Mouse (Mus musculus): Measurements from ENCODE around the gene Snx20.
"Not testable (repeated sequence)": the region's sequence is repeated elsewhere in the genome, so short reads cannot be mapped to it uniquely, and the experiment has no call there.

Gene Snx20

DNA sequence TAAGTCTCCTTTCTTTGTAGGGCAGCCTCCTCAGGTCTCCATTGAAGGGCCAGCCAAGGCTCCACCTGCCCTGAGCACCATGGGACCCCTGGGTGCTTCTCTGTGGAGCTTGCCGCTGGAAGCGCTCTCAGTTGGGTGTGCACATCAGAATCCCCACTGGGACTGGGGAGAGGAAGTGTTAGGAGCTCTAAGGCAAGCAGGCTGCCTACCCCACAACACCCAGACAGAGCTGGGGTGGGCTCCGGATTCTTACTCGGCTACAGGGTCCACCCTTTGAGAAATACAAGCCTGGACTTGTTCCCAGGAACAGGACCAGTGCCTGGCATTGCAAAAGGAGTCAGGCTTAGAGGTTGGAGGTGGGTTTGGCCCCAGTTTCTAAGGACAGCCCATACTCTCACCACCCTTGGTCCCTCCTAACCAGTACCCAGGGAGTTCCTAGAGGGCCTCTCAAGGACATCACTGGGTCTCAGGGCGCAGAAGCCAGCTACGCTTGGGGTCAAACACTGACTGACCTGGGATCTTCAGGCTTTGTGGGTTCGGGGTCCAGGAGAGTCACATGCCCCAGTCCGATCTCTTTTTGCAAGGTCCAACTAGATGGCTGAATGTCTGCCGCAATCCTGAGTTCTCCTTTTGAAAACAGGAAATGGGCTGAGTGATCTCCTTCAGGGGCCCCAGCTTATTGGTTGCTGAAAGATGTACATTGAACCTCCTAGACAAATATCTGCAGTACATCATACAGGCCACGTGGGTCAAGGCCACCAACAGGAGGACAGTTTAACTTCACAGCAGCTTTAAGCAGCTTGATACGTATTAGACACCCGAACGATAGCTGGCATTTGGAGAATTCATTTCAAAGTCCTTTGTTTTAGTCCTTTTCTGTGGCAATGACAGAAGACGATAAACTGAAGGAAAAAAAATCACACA is at the start of gene Snx20:
TSS of gene Snx20 (minus strand) at position 655 of the 924 bp plus-strand sequence.
- DNase-seq (ENCODE audit: low spot score): no peak

DNA sequence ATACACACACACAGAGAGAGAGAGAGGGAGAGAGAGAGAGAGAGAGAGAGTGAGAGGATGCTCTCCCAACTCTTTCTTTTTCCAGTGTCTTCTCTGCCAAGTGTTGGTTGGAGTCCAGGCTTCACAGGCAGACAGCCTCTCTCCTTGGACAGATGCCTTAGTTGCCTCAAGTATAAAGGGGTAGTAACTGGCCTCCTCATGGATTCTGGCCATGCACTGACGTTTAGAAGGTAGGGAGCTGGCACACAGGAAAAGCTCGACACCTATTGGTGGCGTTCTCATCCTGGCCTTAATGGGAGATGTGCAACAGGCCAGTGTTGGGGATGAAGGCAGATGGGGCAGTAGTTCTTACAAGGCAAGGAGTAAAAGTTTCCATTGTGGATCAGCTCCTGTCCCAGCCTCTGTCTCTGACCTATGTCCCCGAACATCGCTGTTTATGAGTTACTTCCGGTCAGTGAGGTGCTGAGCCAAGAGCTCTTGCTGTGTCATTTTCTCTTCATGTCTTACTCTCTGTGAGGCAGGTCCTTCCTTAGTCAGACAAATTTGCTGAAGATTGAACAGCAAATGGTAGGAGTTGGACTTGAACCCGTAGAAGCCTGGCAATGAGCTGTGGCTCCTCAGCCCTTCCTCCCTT is 47.8 kb upstream of the Snx20 start:
- DNase-seq (ENCODE audit: low spot score): no peak

DNA sequence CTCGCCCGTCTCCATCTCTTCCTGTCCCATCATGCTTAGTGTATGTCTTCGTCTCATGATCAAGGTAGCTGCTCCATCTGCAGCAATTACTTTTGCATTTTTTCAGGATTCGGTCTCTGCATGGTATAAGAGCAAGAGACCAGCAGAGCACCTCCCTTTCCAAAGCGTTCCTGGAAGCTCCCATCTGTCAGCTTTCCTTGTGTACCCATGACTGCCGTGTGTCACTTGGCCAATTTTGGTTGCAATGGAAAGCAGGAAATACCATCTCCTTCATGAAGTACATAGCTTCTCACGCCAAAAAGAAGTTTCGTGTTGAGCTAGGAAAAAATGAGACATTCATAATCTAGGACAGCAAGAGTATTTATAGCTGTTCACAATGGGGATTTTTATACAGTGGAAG is 45.1 kb upstream of the Snx20 start:
- no peak for DNase-seq (ENCODE audit: low spot score)

DNA sequence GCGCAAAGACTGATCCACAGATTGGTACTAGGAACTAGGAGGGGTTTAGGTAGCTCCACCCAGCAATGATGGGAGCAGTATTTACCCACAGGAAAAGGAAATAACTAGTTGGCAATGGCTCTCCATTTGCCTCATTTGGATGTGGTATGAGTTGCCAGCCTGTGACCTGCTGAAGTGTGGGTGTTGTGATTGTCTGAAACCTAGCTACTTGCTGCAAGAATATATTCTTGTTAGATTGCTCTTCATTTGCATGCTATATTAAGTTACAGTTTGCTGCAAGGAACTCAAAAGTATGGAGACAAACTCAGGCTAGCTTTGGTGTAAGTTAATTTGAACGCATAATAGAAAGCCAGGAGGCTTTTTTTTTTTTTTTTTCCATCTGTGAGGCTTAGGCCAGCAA is 44.6 kb upstream of the Snx20 start:
- DNase-seq (ENCODE audit: low spot score): no peak

DNA sequence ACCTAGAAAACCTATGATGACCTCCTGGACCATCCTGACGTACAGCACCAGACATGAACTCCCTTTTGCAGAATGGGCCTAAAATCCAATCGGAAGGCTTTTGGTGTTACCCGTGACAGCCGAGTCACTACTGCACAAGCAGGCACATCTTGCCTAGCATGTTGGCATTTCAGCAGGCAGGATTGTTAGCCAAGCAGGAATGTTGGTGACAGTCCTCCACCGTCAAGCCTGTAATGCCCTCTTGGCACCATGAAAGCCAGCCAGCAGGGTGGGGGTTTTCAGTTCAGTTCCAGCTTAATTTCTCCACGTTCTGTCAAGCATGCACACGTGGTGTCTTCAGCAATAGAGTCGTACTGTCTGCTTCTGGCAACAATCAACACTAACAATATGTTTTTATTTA is 41.1 kb upstream of the Snx20 start:
- no peak for DNase-seq (ENCODE audit: low spot score)

DNA sequence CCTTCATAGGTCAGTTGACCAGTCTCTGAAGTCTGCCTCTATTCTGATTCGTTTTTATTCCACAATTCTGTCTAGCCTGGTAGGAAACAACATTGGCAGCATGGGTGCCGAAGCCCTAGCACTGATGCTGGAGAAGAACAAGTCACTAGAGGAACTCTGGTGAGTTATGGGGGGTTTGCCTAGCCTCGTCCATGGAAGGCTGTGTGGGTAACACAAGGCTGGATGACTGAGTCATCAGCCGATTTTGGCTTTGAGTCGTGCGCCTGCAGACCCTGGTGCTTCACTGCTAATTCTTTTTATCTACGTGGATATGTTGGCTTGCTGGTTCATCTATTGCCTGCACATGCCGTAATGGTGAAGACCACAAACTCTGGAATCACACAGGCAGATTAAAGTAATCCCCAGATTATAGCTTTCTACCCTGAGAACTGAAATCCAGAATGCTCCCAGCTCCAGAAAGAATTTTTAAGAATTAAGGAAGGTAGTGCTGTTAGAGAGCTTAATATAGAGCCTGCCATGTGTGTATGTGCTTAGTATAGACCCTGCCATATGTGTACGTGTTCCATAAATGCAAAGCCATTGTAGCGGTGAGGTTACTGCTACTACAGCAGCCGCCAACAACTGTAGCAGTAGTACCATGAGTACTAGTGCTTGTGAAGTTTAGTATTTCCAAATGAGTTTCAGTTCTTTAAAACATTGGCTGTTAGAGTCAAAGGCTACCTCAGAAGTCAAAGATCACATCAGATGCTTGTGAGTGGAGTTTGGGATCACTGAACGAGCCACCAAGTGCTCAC is 39.6 kb upstream of the Snx20 start:
- no peak for DNase-seq (ENCODE audit: low spot score)

DNA sequence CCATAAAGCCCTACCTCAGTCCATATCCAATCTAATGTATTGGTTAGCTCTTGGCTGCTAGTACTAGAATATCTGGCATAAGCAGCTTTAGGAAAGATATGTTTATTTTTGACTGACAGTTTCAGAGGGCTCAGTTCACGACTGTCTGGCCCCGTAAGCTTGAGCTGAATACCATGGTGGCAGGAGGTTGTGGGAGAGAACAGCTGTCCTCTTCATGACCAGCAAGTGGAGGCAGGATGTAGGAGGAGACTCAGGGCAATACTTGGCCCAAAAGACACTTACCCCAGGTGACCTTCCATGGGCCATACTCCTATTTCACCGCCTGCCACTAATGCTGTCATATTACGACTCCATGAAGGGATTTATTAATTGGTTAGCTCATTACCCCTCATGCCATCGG is 37.9 kb upstream of the Snx20 start:
- DNase-seq (ENCODE audit: low spot score): no peak

DNA sequence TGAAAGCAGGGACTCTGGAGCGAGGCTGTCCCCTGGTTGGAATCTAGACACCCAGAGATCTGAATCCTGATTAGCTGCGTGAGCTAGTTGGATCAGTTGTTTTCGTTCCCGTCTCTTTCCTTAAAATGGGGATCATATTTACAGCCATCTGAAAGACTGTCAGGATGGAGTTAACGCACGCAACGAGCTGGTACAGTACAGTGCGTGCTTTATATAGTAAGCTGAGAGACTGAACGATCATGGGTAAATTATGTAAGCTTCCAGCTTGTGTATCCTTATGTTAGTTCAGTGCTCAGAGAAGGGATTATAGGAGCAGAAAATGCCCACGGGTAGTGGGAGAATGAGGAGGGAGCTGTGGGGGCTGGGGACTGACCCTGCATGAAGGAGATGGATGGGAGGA is 35.6 kb upstream of the Snx20 start:
- DNase-seq (ENCODE audit: low spot score): no peak

DNA sequence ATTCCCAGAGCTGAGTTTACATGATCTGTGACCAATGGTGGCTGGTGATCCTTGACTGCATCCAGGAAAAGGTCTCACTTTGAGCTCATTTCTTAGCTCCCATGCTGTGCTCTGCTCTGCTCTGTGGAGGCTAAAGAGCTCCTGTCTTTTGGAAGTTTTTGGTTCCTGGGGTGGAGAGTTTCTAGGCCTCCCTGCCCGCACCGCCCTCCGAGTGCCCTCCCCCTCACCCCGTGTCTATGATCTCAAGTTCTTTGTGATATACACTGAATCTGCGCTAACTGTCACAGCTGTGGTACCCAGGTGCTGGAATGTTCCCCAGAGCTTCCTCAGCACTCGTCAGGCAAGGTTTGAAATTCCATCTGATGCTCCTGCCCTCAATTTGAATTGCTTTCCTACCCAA is 34.9 kb upstream of the Snx20 start:
- no peak for DNase-seq (ENCODE audit: low spot score)

DNA sequence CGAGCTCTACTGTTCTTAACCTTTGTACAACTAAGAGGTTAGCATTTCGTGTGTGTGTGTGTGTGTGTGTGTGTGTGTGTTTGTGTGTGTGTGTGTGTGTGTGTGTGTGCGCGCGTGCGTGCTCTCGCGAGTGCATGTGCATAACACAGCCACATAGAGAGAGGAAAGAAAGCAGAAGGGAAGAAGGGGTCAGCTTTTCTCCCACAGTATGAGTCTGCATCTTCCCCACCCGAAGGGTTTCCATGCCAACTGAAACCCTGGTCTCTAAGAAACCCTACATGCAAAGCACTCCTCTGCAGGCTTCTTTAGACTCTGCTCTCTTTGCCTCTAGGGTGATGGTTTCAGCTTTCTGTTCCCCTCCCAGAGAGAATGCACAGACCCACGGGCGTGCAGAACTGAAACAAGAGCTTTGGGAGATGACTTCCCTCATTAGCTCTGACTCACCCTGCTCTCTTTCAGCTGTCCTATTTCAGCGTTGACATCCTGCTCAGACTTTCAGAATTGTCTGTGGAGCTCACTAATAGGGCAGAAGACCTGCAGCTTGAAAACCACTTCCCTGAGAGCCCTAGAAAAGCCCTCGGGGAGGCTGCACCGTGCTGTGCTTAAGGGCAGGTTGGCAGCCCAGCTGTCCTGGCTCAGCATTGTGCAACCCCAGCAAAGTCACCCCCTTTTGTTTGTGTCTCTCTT is 32.6 kb upstream of the Snx20 start:
- no peak for DNase-seq (ENCODE audit: low spot score)

DNA sequence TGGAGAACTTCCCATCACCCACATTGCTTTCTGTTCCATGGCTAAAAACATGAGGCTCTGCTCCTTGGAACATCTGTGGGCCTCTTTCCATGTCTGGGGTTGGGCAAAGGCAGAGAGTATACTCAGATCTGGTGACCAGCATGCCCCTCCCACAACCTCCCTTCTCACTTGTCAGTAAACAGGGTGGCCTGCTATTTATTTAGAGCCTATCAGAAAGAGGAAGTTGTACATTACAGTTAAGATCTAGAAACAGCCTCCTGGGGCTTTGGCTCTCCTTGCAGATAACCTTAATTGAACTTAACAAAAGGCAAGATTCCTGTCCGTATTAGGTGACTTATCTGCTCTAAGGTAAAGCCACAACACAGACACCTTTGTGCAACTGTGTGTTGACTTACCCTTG is 30.5 kb upstream of the Snx20 start:
- no peak for DNase-seq (ENCODE audit: low spot score)

DNA sequence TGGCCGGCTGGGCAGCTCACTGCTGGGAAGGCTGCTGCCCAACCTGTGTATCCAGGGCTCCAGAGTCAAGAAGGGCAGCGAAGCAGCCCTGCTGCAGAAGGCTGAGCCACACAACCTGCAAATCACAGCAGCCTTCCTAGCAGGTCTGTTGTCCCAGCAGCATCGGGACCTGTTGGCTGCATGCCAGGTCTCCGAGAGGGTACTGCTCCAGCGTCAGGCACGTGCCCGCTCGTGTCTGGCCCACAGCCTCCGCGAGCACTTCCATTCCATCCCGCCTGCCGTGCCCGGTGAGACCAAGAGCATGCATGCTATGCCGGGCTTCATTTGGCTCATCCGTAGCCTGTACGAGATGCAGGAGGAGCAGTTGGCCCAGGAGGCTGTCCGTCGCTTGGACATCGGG is 29.0 kb upstream of the Snx20 start:
- no peak for DNase-seq (ENCODE audit: low spot score)

DNA sequence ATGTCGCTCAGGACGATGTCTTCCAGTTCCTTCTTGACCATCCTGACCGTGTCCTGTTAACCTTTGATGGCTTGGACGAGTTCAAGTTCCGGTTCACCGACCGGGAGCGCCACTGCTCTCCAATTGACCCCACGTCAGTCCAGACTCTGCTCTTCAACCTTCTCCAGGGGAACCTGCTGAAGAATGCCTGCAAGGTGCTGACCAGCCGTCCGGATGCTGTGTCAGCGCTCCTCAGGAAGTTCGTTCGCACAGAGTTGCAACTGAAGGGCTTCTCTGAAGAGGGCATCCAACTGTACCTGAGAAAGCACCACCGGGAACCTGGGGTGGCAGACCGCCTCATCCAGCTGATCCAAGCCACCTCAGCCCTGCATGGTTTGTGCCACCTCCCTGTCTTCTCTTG is 28.2 kb upstream of the Snx20 start:
- no peak for DNase-seq (ENCODE audit: low spot score)

DNA sequence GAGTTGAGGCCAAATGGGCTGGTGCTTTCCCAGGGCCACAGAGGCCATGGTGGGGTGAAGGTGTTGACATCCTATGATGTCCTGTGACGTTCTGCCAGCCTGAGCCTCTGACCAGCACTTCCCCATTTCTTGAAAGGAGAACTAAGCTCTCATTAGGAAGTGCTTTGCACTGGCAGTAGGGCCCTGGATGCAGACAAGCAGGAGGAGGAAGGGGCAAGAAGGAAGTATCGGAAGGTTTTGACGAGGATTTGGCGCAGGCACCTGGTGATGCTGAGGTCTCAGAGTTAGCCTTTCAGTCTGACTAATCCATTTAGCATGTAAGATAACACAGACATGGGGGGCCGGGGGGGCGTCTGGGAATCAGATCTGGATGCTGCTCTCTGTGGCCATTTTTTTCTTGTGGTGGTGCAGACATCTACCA is 26.5 kb upstream of the Snx20 start:
- no peak for DNase-seq (ENCODE audit: low spot score)

DNA sequence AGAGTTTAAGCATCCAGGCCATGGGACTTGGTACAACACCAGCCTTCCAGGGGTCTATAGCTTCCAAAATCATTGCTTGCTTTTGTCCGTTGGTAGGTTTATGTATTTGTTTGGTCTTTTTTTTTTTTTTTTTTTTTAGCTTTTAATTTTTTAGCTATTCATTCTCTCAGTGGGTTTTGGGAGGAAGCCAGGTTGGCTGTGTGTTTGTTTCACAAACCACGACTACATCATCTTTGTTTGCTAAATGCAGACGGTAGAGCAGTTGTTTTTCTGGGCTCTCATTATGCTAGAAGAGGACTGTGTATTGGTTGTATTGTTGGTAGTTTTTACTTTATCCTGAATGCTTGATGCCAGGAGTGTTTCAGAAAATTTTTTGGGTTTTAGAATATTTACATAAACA is 23.9 kb upstream of the Snx20 start:
- DNase-seq (ENCODE audit: low spot score): no peak

DNA sequence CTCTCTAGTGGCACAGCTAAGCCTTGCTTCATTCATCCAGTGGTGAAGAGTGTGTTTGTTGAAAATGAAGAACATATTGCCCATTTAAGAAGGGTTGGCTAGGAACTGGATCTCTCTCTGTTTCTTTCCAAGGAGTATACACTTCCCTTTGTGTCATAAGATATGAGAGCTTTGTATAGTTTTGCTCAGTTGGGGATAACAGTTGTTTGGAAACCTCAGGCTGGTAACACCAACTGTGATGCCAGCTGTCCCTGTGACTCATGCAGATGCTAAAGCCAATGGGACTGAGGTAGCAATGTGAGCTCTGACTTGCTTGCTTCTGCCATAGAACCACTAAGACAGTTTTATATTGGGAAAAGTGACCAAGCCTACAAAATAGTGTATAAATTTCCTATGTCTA is 19.4 kb upstream of the Snx20 start:
- DNase-seq (ENCODE audit: low spot score): no peak

DNA sequence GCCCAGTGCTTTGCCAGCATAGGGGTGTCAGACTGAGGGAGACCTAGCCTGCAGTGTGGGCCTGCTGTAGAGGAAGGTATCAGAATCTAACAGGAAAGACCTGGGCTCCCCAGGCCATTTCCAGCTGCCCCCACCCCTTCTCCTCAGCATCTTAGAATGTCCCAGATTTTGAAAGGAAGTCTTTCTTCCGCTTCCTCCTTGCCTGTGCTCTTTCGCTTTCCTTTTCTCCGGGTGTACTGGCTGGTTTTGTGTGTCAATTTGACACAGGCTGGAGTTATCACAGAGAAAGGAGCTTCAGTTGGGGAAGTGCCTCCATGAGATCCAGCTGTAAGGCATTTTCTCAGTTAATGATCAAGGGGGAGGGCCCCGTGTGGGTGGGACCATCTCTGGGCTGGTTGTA is 15.2 kb upstream of the Snx20 start:
- not testable (repeated sequence) for DNase-seq (ENCODE audit: low spot score)

DNA sequence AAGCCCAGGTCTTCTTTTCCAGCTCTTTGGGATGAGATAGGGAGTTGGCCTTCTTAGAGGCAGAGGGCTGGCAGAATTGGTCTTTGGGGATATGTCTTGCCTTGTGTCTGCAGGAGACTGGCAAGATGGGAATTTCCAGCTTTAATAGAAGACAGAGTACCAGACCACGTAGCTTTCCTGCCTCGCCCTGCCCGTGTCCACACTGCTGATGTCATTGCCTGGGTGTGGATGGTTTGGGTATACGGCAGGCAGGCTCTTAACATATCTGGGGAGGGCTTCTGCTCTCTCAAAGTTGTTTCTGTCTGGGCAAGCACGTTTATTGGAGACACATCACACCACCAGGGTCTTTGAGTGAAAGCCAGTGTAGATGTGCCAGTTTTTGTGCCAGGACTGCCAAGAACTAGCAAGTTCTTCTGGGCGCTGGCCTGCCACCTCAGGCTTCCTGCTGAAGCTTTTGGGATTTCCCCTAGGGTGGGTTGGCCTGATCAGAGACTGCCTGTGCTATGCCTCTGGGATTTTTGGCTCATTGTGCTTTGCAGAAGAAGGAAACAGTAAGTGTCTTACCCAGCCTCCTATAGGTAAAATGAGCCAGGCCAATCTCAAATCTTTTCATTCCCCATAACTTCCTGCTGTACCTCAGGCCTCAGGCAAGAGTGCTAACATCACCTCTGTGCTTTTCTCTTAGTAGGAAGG is 14.2 kb upstream of the Snx20 start:
- DNase-seq (ENCODE audit: low spot score): no peak

DNA sequence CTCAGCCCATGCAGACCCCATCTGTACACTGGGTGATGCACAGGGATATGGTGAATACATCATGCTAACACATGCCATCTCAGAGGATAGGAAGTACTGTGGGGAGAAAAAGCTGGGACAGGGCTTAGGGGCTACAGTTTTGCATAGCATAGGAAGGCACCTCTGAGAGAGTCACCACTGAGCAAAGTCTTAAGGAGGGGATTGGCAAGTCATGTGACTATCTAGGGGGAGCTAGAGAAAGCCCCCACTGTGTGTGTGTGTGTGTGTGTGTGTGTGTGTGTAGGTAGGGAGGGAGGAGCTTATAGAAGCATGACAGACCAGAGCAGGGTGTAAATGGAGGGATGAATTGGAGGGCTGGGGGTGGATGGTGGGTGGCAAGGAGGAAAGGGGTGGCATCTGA is 12.4 kb upstream of the Snx20 start:
- DNase-seq (ENCODE audit: low spot score): no peak

DNA sequence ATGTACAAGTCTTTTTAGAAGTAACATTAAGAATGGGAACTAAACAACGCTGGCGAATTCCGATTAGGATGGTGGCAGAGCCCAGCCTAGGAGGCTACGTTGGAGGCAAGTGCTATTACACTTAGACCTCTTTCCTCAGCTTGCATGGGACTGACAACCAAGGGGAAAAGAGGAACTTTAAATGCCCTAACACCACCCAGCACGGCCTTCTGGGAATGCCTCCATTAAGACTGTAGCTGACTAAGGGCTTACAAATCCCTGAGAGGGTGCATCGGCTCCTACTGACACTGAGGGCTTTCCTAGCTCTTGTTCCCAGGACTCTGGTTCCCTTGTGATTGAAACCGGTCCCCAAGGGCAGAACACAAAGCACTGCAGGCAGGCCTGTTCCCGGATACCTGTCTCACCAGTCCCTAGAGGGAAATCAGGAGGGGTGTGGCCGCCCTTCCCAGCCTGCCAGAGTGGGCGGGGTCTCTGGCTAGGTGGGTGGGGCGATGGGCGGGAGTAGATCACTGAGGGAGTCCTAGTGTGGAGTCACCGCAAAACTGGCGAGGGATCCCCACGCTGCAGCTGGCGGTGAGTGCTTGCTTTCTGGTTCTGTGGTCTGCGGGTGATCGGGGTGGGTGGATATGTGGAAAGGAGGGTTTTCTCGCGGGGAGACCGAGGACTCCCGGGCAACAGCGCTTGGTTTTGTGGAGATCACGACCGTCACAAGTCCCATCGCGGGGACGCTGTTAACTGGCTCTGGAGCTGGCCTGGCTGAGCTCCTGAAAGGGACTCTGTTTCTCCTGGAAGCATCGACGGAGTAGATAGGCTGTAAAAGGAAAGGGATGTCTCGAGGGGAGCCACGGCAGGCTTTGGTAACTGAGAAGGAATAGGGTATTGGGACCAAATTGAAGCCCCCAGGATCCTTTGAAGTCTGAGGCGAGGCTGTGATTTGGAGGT is 11.2 kb upstream of the Snx20 start, which contains the start of gene Nod2:
TSS of gene Nod2 (plus strand) at position 479 of the 942 bp plus-strand sequence.
- peak; percentile 49 for DNase-seq (ENCODE audit: low spot score)
